Mouse (Mus musculus): ENCODE data around the gene Nynrin.

DNA sequence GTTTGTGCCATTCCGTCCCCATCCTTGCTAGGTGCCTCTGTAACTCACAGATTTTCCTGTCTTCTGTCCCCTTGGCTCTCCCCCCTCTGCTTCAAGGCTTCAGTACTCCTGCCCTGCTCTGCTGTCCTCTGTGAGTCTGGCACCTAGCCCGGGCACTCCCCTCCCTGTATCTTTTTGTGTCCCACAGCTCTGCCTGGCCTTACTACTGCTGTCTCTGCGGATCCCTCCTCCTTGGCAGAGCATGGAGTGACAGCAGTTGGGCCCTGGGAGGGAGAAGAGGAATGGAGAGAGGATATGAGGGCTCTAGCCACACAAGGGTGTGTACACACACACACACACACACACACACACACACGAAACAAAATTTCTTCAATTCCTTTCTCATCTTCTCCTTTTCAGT lies 30.4 kb downstream of the Nynrin start, which contains the start of gene Cbln3:
- TF ChIP-seq GATA1 (IDR thresholded peaks at IDR 0.05; ENCODE audit: borderline replicate concordance, low read length): no peak
- no peak for TF ChIP-seq FLI1 (IDR thresholded peaks at IDR 0.05; ENCODE audit: low read length)

All from megakaryocyte, embryonic 14.5 days (primary cell).